Mouse (Mus musculus) heart, adult 8-10 months (tissue): ENCODE data around the gene Macrod2. TPM values are rescaled to one million over a fixed set of nuclear protein-coding genes. Genes with fewer than 3 reads are reported as not detected.
A peak's percentile ranks its signal among the peaks of the same experiment; 100 is the strongest.

ENCODE experiments used
- DNase-seq: peaks from one replicate; pipeline ENCODE4 v3.0.0; 2022; ENCODE audit warnings: low spot score
- total RNA-seq, 4 experiments: library from RNA; stranded (reverse); gene quantifications; 2 replicates each; pipeline ENCODE4 v1.2.4; 2022

Macrod2 gene
- total RNA-seq, 4 experiments from 2014 or later: 7.0 to 9.1 (median 8.7) TPM

DNA sequence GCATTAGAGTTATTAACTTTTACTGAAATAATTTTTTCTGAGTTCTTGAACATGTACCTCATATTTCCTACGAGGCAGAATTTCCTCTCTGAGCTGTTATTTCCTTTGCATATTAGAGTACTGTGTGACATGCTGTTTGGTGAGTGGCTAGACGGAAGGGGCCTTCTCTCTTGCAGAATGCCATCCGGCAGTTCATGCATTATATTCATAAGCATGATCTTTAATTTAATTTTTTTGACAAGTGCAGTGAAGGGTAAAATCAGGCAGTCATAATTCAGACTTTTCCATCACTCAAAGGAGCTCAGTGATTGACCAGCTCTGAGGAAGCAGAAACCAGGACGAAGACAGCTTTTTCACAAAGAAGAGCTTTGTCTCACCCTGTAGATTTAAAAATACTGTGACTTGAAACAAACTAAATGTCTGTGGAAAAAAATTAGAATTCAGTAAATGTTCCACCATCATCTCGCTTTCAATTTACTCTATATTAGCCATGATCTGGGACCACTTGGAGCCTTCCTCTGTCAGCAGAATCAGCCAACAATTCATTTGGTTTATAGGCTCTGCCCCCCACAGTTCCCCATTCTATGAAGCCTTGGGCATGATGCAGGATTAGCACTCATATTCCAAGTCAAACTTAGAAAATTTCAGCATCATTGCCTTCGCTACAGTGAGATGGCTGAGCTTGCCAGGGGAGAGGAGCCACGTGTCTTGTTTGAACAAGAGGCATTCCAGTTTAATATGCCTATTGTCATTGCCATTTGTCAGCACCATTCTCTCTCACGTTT, 1827.2 kb downstream of the Macrod2 start:
- no peak for DNase-seq

DNA sequence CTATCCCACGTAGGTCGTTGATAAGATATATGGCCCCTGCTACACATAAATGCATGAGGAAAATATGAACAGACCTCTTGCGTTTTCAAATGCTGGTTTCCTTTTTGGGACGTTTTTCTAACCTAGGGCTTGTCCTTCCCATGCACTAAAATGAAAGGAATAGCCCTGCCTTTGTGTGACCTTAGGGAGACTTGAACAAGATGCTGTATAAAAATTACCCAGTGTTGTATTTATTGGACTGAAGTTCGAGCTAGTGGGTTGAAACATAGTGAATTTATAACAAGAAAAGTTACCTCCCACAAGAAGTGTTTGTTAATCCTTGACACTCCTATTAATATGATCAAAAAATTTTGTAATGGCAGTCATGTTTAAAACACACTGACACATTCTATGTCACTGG, 1827.8 kb downstream of the Macrod2 start:
- DNase-seq: no peak

DNA sequence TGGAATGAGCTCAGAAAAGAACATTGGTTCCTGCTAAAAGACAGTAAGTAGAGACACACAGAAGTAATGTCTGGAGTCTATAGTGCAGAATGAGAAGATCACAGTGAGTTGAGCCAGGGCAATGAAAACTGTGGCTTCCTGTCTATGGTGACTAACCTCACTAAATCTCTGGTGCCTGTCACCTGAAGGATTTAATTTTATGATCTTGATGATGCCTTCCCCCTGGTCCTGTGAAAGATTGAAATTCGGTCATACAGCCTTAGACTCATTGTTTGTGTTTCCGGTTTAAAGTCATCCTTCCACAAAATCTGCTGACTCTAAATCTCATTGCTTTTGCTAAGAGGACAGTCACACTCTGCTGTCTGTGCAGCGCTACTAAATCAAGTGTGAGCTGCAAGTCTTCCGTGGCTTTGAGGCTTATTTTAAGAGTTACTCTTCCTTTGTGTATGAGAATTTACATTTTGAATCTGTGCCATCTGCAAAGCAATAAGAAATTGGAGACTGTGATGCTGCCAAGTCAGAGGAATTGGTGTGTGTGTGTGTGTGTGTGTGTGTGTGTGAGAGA, 1836.0 kb downstream of the Macrod2 start:
- no peak for DNase-seq

DNA sequence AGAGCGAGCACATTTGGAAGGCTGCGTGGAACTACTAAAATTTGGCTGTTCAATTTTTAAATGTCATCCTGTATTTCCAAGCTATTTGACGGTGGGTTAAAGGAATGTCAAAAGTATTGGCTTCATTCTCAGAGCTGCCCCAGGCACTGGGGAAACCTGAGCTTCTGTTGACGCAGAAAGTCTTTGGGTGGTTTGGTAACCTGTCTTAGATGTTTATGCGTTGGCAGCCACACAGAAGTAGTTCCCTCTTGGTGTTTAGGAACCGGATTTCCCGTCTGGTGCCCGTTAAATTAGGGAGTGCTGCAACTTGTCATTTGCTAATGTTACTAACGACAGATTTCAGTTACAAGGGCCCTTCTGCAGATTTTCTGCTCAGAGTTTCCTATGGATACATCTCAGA, 1837.7 kb downstream of the Macrod2 start:
- no peak for DNase-seq

DNA sequence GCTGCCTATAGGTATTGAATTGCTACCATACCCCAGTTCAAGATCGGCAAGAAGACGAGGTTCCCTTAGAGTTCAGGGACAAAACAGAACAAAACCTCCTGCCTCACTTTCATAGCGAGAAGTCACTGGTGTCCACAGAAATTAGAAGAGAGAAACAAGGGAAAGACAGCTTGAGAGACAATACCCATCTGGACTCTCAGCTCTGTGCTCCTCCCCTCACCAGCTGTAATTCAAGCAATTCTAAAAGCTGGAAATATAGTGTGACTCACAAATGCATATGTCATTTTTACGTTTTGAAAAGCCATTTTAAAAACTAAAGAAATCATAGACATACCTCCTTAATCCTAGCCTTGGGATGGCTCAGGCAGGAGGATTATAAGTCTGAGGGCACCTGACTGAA, 1848.4 kb downstream of the Macrod2 start:
- DNase-seq: no peak

DNA sequence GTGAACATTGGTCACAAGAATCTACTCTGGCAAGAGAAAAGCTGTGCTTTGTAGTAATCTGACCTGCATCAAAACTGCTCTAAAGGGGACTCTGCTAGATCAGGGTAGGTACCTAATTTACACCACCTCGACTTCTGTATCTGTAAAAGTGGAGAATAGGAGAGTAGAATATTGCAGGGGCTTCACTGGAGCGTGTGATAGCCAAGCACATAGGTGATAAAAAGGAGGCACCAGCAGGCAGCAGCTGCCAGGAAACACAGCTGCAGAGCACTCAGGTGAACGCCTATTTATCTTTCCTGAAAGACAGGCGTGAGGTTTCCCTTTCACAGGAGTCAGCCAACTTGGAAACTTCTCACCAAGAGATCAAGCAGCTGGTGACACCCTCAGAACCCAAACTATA, 1855.3 kb downstream of the Macrod2 start:
- DNase-seq: no peak

DNA sequence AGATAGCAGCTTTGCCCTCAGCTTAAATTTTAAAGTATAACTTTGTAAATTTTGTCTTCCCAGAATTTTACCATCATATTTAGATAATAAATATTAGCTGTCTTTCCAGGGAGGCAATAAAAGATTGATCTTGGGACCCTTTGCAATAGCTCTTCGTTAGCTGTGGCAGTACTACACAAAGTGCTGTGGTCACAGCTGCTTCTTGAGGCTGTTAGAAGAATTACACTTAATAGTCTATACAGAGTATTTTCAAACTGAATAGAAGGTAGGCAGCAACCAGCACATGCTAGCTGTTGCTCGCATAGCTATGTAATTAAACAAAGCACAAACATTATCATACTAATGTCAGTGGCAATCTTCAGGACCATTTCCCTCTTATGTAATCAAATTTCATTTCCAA, 1856.4 kb downstream of the Macrod2 start:
- DNase-seq: no peak

DNA sequence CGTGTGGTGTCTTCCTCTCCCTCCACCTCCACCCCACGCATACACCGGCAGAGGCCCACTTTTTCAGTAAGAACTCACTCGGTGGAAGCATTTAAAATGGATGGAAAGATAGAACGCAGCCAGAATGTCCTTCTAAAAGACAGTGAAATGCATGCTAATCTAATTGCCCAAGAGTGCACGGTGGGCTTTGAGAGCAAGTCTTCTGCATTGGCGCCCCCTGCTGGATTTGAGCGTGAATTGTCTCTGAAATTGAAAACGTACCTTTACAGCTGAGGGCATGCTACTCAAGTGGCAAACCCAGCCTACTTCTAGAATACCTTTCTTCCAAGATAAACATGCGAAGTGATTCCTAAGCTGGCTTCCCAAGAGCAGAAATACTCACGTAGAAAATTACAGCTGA, 1858.8 kb downstream of the Macrod2 start:
- DNase-seq: peak; percentile 16

DNA sequence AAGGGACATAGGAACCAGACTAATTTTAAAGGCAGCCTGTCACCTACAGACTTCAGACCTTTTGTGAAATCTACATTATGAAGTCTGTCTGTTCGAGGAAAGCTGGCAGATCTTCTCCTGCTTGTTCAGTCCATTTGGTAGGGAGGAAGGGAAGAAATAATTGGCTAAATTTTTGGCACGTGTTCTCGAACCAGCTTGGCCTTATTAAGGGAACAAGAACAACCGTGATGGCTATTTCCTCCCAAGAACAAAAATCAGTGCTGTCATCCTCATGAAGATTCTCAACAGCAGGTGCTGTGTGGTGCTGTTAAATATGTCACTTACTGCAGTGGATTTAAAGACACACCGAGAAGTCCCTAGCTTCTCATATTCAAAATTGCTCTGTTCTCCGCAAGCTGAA, 1859.5 kb downstream of the Macrod2 start:
- no peak for DNase-seq

DNA sequence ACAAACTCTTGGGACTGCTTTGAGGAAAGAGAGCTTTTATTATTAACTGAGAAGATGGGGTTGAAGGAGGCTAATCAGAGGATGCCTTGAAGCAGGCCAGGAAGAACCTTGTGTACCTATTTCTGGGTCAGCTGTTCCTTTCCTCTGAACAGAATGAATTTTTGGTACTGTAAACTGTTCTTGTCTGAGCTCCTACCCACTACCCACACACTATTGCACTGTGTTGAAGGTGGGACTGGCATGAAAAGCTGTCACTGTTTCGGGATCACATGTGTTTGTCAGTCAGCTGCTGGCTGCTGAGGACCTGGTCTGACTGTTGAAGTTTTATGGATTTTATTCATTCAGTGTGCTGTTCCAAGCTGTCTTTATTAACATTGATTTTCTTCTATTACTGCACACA, 1862.4 kb downstream of the Macrod2 start:
- DNase-seq: no peak

DNA sequence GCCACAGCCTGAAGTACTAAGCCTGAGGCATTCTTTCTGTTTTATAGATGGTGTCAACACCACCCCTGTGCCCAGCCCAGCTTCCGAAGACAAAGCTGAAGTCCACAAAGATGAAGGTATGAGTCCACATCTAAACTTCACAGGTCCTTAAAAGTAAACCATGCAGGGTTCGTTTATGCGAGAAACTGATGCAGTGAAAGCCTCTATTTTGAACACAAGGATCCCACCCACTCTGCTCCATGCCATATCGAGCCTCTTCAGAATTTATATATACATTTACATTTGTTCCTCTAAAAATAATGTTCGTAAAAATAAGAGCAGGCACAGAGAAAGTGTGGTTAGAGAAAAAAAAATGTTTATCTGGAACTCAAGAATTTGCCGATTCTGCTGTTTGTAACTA, 1865.9 kb downstream of the Macrod2 start:
- DNase-seq: no peak

DNA sequence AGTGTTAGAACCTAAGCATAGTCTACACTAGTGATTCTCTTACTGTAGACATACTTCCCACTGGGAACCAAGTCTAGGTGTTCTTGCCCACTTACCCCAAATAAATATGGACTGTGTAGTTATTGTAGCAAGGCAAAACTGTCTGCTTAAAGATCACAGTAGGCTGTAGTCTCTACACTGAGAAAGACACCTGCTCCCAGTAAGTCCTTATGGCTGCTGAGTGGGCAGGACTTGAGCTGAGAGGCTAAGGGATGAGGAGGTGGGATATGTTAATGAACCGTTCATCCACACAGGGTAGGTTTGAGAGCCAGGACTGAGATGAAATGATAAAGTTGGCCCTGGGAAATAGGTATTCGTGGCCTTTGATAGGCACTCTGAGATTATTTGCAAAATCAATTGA, 1869.6 kb downstream of the Macrod2 start:
- DNase-seq: no peak

DNA sequence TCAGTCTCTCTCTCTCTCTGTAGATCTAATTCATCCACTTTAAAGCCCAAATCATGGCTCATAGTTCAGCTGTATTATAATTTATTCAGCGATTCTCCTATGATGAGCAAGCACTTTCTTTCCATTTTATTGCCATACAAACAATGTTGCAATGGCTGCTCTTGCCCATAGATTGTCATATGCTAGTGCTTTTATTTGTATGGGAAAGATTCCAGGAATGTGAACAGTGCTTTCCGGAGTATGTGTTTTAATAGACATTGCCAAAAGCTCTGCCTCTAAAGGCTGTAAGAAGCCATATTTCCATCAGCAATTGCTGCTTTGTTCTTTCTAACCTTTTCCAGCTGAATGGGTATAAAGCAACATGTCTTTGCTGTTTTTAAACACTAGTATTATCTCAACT, 1872.7 kb downstream of the Macrod2 start:
- no peak for DNase-seq

DNA sequence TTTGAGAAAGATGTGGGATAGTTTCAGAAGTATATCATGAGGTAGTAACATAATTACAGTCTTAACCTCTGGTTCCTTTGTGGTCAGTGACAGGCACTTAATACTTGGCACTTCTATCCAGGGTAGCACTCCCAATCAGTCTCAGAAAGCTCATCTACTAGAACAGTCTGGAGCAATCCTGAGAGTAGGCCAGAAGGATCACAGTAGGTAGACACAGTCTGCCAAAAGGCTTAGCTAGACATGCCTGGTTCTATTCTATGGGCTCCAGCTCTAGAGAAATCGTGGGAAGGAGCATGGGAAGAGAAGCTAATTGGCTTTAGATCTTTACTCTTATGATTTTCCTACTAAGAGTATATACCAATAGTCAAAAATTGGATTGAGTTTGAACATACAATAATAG, 1891.7 kb downstream of the Macrod2 start:
- no peak for DNase-seq

DNA sequence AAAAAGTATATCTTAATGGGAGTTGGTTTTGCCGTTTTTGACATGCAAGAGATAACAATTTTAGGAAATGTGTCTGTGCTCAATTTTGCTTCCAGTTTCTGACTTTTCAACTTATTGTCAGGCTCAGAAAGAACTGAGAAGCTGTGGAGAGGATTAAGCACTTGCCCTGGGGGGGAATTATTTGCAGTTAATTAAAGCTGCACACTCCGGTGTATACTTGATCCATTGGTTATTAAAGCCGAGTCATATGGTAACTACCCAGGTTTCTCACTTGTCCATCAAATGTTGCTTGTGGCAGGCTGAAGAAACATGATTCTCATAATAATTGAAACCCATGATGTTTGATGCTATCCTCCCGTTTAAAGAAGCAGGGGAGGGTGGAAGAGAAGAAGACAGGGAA, 1899.7 kb downstream of the Macrod2 start:
- DNase-seq: no peak

DNA sequence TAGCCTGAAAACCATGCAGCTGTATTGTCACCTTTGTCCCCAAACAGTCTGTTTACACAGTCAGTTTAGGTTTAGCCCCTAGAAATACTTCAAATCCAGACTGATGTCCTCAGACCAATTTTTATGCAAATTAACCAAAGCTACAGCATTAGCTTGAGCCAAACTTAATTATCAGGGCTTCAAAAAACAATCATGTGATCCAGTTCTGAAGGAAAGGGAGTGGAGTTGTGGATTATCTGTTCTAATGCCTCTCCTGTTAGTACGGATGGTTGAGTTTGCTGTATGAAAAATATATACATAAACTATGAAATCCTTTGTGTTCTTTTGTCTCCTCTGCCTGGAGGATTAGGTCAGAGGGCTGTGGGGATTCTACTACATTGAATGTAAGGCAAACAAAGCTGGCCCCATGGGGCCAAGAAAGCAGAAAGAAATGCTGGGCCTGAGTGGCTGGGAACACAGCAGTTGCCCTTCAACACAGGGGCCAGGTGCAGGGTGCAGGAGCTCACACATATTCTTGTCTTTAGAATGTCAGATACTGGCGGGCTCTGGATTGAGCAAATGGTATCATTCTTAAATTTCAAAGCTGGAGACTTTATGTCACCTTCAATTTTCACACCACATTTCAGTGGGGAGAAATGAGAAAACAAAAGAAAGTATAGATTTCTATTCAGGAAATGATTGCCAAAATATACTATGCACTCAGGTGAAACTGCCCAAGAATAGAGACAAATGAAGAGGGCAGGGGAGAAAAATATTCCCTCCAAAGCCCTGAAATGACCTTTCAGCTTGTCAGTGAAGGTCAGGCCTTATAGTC, 1908.2 kb downstream of the Macrod2 start:
- DNase-seq: no peak

DNA sequence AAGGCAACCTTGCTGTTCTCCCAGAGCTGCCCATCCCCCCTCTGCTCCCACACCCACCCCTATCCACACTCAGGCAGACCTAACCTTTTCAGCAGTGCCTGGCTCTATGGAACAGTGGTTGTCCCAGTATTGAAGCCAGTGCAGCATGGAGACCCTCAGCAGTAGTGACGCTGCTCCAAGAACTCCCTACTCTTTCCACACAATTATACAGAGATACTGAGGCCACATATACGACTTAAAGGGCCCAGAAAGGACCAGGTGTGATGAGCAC, 1908.7 kb downstream of the Macrod2 start:
- no peak for DNase-seq

DNA sequence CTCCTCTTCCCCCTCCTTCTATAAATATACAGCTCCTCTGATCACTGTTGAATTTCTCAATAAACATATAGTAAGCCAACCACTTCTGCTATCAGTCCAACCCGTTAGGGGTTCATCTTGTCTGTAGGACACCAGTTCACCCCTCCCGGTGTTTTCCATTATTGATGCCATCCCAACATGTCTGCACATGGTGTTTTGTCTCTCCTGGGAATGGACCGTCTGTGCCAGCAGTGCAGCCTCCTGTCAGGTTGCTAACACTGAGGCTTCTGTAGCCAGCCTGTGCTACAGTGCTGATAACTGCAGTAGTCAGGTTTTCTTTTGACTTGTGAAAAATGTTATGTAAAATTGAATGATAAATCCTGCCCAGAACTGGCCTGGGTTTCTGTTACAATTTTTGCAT, 1928.0 kb downstream of the Macrod2 start:
- no peak for DNase-seq

DNA sequence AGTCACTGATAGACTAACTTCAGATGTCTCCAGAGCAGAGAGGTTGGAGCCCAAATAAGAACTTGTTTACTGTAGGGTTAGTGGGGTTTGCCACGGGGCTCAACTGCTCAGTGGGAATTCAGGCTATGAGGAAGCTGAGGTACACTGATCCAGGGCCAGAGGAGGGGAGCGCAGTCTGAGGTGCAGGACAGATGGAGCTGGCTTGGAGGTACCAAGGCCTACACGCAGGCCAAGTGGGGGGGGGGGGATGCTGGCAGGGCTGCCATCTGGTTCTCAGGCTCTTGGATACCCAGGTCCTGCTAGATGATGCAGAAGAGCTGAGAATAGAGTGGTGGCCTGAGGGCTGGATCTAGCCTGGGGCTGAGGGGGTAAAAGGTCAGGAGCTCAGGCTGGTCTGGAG, 1931.6 kb downstream of the Macrod2 start:
- DNase-seq: no peak

DNA sequence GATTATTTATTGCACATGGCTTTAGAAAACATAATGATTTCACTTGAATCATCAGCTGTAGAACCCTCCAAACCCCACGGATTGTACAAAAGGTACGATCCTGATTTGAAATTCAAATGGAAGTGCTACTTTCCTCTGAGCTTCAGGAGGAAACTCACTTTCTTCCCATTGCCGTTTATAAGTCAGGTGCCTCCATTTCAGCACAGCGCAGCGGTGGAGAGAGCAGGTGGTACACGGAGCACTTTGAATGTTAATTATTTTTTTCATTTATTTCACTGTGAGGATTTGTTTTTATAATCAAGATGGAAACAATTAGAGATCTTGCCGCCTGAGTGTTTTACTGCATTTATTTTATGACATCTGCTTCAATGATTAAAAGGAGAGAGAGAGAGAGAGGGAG, 1934.7 kb downstream of the Macrod2 start:
- no peak for DNase-seq

DNA sequence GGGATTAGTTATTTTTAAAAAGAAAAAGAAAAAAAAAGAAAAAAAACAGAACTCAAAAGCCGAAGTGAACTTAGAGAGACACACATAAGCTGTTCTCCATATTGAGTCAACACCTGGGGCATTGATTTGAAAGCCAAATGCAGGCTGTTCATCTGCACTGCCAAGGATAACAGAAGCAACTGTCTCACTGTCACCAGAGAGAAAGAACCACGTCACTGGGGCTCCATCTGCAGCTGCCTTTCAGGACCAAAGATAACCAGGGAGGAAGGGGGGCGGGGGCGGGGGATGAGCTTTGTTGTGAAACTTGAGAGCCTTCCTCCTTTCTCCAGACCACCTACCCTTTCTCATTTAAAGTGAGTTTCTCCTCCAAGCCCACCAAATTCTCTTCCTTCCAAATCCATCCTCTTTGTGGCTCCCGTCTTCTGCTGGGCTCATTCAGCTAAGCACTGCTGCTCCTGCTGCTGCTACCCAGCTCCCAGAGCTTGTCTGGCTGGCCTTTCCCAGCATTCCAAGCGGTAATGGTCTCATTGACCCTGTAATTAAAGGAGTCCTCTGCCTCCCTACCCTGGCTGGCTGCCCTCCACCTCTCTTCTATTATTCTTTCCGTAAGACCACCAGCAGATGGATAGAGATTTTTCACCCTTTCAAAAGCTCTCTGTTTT, 1939.5 kb downstream of the Macrod2 start:
- no peak for DNase-seq

DNA sequence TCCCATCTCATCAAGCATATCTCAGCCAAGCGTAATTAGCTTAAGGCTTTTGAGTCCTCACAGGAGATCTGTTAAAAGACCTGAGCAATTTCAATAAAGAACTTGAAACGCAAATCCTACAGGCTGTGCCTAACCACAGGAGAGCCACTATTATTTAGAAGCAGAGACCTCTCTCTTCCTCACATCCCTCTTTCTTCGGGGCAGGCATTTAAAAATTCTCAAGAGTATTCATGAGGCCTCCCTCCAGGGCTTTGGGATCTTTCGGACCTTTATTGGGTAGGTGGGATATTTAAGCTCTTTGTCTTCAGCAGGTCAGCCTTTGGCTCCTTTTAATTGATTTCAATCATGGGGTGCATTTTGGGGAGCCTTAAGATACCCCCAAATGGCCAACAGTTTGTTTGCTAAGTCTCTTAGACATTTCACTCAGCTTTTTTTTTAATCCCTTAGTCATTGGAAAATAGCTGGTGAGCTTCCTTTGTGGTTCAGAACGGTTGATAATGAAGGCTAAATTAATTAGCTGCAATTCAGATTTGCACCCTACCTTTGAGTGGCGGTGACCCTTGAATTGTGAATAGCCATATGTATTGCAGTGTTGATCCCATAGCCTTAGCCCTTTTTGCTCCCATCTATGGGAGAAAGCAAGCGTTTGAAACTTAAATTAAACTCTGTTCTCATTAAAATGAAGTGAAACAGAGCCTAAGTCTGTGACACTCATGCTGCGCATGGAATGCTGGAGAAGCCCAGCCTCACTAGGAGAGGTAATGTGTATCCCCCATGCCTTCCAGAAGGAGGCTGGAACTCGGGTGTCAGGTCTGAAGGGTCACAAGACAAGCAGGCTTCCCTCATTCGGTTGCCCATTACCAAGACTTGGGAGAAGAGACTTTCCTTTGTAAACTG, 1940.2 kb downstream of the Macrod2 start:
- DNase-seq: no peak
